Mouse (Mus musculus): ENCODE measurements around the gene Icos. TPM values are rescaled to one million over a fixed set of nuclear protein-coding genes. Genes with fewer than 3 reads are reported as not detected.
A peak's percentile ranks its signal among the peaks of the same experiment; 100 is the strongest.

Gene Icos
- polyA plus RNA-seq, 1 experiment from 2014 or later, result 0.06 TPM

DNA sequence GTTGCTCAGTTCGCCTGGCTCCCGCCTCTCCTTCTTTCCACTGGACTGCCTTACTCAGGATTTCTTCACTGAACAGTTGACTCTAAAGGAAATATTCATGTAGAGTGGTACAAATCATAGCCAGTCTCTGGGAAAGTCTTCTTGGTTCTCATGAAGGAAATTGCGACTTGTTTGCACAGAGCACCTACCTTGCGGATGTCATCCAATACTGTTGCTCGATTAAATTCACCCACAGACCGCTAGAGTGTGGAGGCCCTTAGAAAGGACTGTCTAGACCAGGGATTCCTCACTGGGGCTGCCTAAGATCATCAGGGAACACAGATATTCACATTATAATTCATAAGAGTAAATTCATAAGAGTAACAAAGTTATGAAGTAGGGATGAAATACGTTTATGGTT is 24.0 kb upstream of the Icos start:
- Histone ChIP-seq H3K79me2 (ENCODE audit: inconsistent target) (no peaks in the 10 kb centered on the region), H3K27ac (no peak overlapping the region), H3K36me3 (ENCODE audit: inconsistent target) (no peaks in the 10 kb centered on the region), H3K4me3 (ENCODE audit: inconsistent target) (no peak overlapping the region)
- WGBS (ENCODE audit: missing documents), result 89% methylated on average over 7 of the region's 7 CpGs

- Histone ChIP-seq H3K27ac (no peak overlapping the region), H3K4me3 (ENCODE audit: inconsistent target) (no peak overlapping the region), H3K36me3 (ENCODE audit: inconsistent target) (no peaks in the 10 kb centered on the region), H3K79me2 (ENCODE audit: inconsistent target) (no peaks in the 10 kb centered on the region)
- 81% methylated on average over 2 of the region's 2 CpGs for WGBS (ENCODE audit: missing documents)
These were observed 23.0 kb upstream of the Icos start for GRCm38 (mm10) chr1:60954759-60955158.

- 96% methylated on average over 3 of the region's 3 CpGs for whole genome bisulfite sequencing (ENCODE audit: missing documents)
- H3K4me3 ChIP-seq (ENCODE audit: inconsistent target), result no peak overlapping the region
- H3K27ac ChIP-seq, result no peak overlapping the region
- no peaks in the 10 kb centered on the region for H3K36me3 ChIP-seq (ENCODE audit: inconsistent target)
- no peaks in the 10 kb centered on the region for H3K79me2 ChIP-seq (ENCODE audit: inconsistent target)
These were observed 22.5 kb upstream of the Icos start for GRCm38 (mm10) chr1:60955186-60955585.

DNA sequence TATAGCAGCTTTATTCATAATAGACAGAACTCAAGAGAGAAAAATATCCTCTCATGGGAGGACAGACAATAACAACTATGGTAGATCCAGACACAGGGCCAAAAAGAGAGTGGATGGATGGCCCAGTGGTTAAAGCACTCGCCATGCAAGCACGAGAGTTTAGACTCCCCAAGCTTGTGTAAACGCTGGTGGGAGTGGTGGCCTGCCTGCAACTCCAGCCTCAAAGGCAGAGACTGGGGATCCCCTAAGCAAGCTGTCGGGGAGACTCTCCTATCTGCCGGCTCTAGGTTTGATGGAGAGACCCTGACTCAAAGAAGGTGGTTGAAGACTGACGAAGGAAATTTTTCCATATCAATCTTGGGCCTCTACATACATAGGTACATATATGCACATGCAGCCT is 21.5 kb upstream of the Icos start:
- Histone ChIP-seq H3K36me3 (ENCODE audit: inconsistent target) (no peaks in the 10 kb centered on the region), H3K4me3 (ENCODE audit: inconsistent target) (no peak overlapping the region), H3K27ac (no peak overlapping the region), H3K79me2 (ENCODE audit: inconsistent target) (no peaks in the 10 kb centered on the region)
- 86% methylated on average over 6 of the region's 6 CpGs for WGBS (ENCODE audit: missing documents)

GRCm38 (mm10) chr1:60958287-60958686 is 19.4 kb upstream of the Icos start:
- Histone ChIP-seq H3K4me3 (ENCODE audit: inconsistent target) (no peak overlapping the region), H3K79me2 (ENCODE audit: inconsistent target) (no peaks in the 10 kb centered on the region), H3K27ac (no peak overlapping the region), H3K36me3 (ENCODE audit: inconsistent target) (no peaks in the 10 kb centered on the region)
- 100% methylated on average over 1 of the region's 1 CpGs for WGBS (ENCODE audit: missing documents)

GRCm38 (mm10) chr1:60959246-60959645 is 18.5 kb upstream of the Icos start:
- H3K27ac ChIP-seq, result no peak overlapping the region
- H3K79me2 ChIP-seq (ENCODE audit: inconsistent target), result no peaks in the 10 kb centered on the region
- no peak overlapping the region for H3K4me3 ChIP-seq (ENCODE audit: inconsistent target)
- 96% methylated on average over 3 of the region's 4 CpGs for WGBS (ENCODE audit: missing documents)
- H3K36me3 ChIP-seq (ENCODE audit: inconsistent target), result no peaks in the 10 kb centered on the region

DNA sequence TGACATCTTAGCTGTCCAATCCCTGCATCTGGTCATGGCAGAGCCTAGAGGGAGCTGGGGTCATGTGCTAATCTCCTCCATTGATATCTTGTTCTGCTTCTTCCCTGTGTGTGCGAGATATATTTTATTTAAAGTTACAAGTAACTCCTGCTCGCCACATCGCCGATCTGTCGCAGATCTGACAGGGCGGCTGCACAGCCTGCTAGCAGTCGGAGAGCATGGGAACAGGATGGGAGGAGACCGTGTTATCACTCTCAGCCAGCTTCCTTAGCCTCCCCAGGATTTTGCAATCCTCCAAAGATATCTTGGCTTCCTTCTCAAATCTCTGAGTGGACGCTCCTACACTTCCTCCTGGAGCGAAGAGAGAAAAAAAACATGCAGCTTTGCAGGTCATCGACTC is 17.3 kb upstream of the Icos start:
- peak overlapping the region; percentile 65 for H3K27ac ChIP-seq
- H3K4me3 ChIP-seq (ENCODE audit: inconsistent target), result no peak overlapping the region
- 5% methylated on average over 11 of the region's 11 CpGs for WGBS (ENCODE audit: missing documents)
- H3K36me3 ChIP-seq (ENCODE audit: inconsistent target), result no peaks in the 10 kb centered on the region
- H3K79me2 ChIP-seq (ENCODE audit: inconsistent target), result no peaks in the 10 kb centered on the region

- 4% methylated on average over 4 of the region's 4 CpGs for WGBS (ENCODE audit: missing documents)
- Histone ChIP-seq H3K79me2 (ENCODE audit: inconsistent target) (no peaks in the 10 kb centered on the region), H3K36me3 (ENCODE audit: inconsistent target) (no peaks in the 10 kb centered on the region), H3K4me3 (ENCODE audit: inconsistent target) (no peak overlapping the region), H3K27ac (peak overlapping the region; percentile 65)
These were observed 16.6 kb upstream of the Icos start for GRCm38 (mm10) chr1:60961080-60961479.

DNA sequence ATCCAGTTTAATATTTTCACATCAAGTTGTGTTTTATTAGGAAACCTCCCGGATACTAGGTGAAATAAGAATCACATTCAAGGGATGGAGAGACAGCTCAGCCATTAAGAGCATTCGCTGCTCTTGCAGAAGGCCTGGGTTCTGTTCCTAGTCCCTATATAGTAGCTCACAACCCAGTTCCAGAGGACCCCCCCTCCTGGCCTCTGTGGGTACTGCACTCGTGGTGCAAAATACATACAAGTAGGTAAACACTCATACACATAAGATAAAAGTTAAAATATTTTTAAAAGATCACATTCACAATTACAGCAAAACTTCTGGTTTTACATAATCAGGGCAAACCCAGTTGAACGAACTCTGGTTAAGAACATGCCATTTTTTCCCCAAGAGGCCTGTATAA is 15.6 kb upstream of the Icos start:
- no peak overlapping the region for H3K4me3 ChIP-seq (ENCODE audit: inconsistent target)
- WGBS (ENCODE audit: missing documents), result 94% methylated on average over 4 of the region's 4 CpGs
- no peaks in the 10 kb centered on the region for H3K79me2 ChIP-seq (ENCODE audit: inconsistent target)
- H3K36me3 ChIP-seq (ENCODE audit: inconsistent target), result no peaks in the 10 kb centered on the region
- no peak overlapping the region for H3K27ac ChIP-seq

DNA sequence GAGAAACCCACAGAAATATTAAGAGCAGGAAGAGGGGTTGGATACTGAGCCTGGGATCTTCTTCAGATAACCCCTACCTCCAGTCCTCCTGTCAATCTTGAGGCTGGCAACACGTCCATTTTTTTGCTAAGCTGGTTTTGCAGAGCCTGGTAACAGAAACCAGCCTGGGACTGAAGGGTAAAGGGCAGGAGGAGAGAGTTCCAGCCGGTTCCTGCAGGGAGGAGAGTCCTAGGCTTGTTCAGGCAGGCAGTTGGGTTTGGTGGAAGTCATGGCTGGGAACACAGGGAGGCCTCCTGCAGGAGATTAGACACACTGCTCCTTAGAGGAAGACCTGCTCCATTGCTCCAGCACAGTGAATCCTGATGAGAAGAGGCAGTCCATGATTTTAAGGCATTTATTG is 10.2 kb upstream of the Icos start:
- H3K27ac ChIP-seq, result no peak overlapping the region
- H3K4me3 ChIP-seq (ENCODE audit: inconsistent target), result no peak overlapping the region
- WGBS (ENCODE audit: missing documents), result 85% methylated on average over 2 of the region's 2 CpGs
- H3K79me2 ChIP-seq (ENCODE audit: inconsistent target), result no peaks in the 10 kb centered on the region
- no peaks in the 10 kb centered on the region for H3K36me3 ChIP-seq (ENCODE audit: inconsistent target)

DNA sequence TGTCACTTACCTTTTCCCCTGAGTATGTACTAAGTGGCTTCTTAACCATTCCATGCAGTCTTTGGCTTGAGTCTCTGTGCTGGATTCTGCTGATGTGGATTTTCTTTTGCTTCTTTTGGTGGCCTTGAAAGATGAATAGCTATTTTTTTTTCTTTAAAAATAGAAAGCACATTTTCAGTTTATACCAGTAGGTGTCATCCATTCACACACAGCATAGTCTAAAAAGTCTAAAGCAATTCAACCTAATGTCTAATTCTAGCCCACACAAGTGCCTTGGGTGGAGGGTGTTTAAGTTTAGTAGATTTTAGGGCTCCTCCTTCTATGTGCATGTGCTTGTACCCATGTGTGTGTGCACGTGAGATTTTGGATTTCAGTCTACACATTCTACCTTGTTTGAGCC is 6.9 kb upstream of the Icos start:
- Histone ChIP-seq H3K4me3 (ENCODE audit: inconsistent target) (no peak overlapping the region), H3K27ac (no peak overlapping the region), H3K36me3 (ENCODE audit: inconsistent target) (no peaks in the 10 kb centered on the region), H3K79me2 (ENCODE audit: inconsistent target) (no peaks in the 10 kb centered on the region)
- 90% methylated on average over 1 of the region's 1 CpGs for WGBS (ENCODE audit: missing documents)

- no peak overlapping the region for H3K4me3 ChIP-seq (ENCODE audit: inconsistent target)
- 94% methylated on average over 3 of the region's 3 CpGs for WGBS (ENCODE audit: missing documents)
- H3K36me3 ChIP-seq (ENCODE audit: inconsistent target), result no peaks in the 10 kb centered on the region
- H3K79me2 ChIP-seq (ENCODE audit: inconsistent target), result no peaks in the 10 kb centered on the region
- no peak overlapping the region for H3K27ac ChIP-seq
These were observed 3.5 kb upstream of the Icos start for GRCm38 (mm10) chr1:60974221-60974620.

GRCm38 (mm10) chr1:60975646-60976294 is 2.0 kb upstream of the Icos start:
- Histone ChIP-seq H3K4me3 (ENCODE audit: inconsistent target) (no peak overlapping the region), H3K27ac (no peak overlapping the region), H3K79me2 (ENCODE audit: inconsistent target) (no peaks in the 10 kb centered on the region), H3K36me3 (ENCODE audit: inconsistent target) (no peaks in the 10 kb centered on the region)
- WGBS (ENCODE audit: missing documents), result 96% methylated on average over 5 of the region's 5 CpGs

GRCm38 (mm10) chr1:60979126-60979842 is 1.6 kb downstream of the Icos start:
- Histone ChIP-seq H3K27ac (no peak overlapping the region), H3K4me3 (ENCODE audit: inconsistent target) (no peak overlapping the region), H3K79me2 (ENCODE audit: inconsistent target) (no peaks in the 10 kb centered on the region), H3K36me3 (ENCODE audit: inconsistent target) (no peaks in the 10 kb centered on the region)
- WGBS (ENCODE audit: missing documents), result 91% methylated on average over 7 of the region's 7 CpGs

DNA sequence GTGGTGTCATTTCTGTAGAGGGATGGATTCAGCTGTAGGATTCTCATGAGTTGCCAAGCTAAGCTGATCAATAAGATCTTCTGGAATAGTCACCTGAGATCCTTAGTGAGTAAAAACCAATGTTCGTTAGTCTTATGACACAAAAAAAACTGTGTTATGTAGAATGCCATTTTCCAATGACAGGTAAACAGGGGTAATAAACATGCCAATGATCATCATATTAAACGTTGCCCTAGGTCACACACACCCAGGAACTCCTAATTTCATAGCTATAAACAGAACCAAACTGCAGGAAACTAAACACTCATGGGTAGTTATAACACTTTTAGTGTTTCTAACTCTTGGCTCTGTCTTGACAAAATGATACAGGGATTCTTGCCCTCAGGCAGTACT is 2.1 kb downstream of the Icos start:
- H3K79me2 ChIP-seq (ENCODE audit: inconsistent target), result no peaks in the 10 kb centered on the region
- WGBS (ENCODE audit: missing documents), result 85% methylated on average over 2 of the region's 2 CpGs
- H3K27ac ChIP-seq, result no peak overlapping the region
- H3K36me3 ChIP-seq (ENCODE audit: inconsistent target), result no peaks in the 10 kb centered on the region
- no peak overlapping the region for H3K4me3 ChIP-seq (ENCODE audit: inconsistent target)

- Histone ChIP-seq H3K36me3 (ENCODE audit: inconsistent target) (no peaks in the 10 kb centered on the region), H3K27ac (no peak overlapping the region), H3K79me2 (ENCODE audit: inconsistent target) (no peaks in the 10 kb centered on the region), H3K4me3 (ENCODE audit: inconsistent target) (no peak overlapping the region)
- 93% methylated on average over 2 of the region's 2 CpGs for WGBS (ENCODE audit: missing documents)
These were observed 7.3 kb downstream of the Icos start for GRCm38 (mm10) chr1:60985075-60985474.
